Mouse (Mus musculus) brain, embryonic 14.5 days (tissue): ENCODE data around the gene Tff1.

Experiments
- CTCF ChIP-seq: fragments of 200-500 bp; IDR thresholded peaks from 2 replicates; pipeline ENCODE4 v1.5.1; 2012; ENCODE audit warnings: inconsistent platforms, mild to moderate bottlenecking, moderate library complexity, borderline replicate concordance; ENCODE audit not compliant: insufficient read depth, insufficient read length; ENCODE audit errors: extremely low read depth
- POLR2A ChIP-seq: fragments of 200-500 bp; IDR thresholded peaks from 2 replicates; pipeline ENCODE4 v1.6.1; 2012; ENCODE audit warnings: mild to moderate bottlenecking, inconsistent platforms, borderline replicate concordance; ENCODE audit not compliant: poor library complexity, insufficient read depth, insufficient read length, severe bottlenecking; ENCODE audit errors: extremely low read depth

- no peak for TF ChIP-seq CTCF
- TF ChIP-seq POLR2A = no peak
These were observed 44.4 kb upstream of the Tff1 start for GRCm38 (mm10) chr17:31209376-31209930.
